ENCODE assay signal across 17 mouse cellular contexts in genomic region chr2:45158785-45159184, GRCm38 (mm10). TPM values are rescaled to one million over a fixed set of nuclear protein-coding genes. Genes with fewer than 3 reads are reported as not detected.
DNase-seq lines count a peak whose midpoint lies in the region; ATAC-seq lines count a peak whose summit lies in the region.
"Had no signal": no experiment of that assay in that cellular context is flagged by ENCODE, and none has a peak within 500 bp of the region (broad histone marks: within the 10 kb centered on the region; RNA-seq: fewer than 3 reads in every experiment).

No protein-coding gene starts in this region.

- no peak for DNase-seq in neural tube, embryonic 10.5 days (ENCODE audit: extremely low spot score, low spot score)
- DNase-seq in hindbrain, embryonic 14.5 days (ENCODE audit: low spot score) = no peak
- no peak for DNase-seq in midbrain, embryonic 14.5 days
- DNase-seq in MN1 (ENCODE audit: low spot score) = no peak
- no peak for DNase-seq in embryo, embryonic 11 days
- no peak for DNase-seq in left cerebral cortex, adult 11 months (ENCODE audit: low spot score)
- DNase-seq in gastrocnemius, adult 18-20 months (ENCODE audit: low spot score) = no peak
- DNase-seq: cerebellum, adult 2 months; gastrocnemius, postnatal 25 days; layer of hippocampus, postnatal 36 days had no signal

- H3K4me3 ChIP-seq in neural tube, embryonic 12.5 days = no peak overlapping the region
- H3K4me3 ChIP-seq in hindbrain, embryonic 14.5 days (replicated peaks; ENCODE audit: low read length) = no peak overlapping the region
- H3K4me3 ChIP-seq in midbrain, embryonic 14.5 days (replicated peaks; ENCODE audit: low read depth, low read length) = 0 out of 2 replicates have a peak overlapping the region, but pooled peaks have one; percentile 18
- H3K4me3 ChIP-seq: erythroblast, embryonic 14.5 days; lung, embryonic 15.5 days had no signal

- peaks cover 7% of the 10 kb centered on the region; the same call in 1 of the 2 replicates for H3K4me1 ChIP-seq in neural tube, embryonic 12.5 days
- H3K4me1 ChIP-seq in hindbrain, embryonic 14.5 days (replicated peaks; ENCODE audit: control insufficient read depth, insufficient read depth, low read length) = peaks cover 4% of the 10 kb centered on the region; the same call in 1 of the 2 replicates
- H3K4me1 ChIP-seq in midbrain, embryonic 14.5 days (ENCODE audit: control insufficient read depth, insufficient read depth, low read length) = peaks cover 14% of the 10 kb centered on the region
- H3K4me1 ChIP-seq: lung, embryonic 15.5 days had no signal

- no peak overlapping the region for H3K9ac ChIP-seq in neural tube, embryonic 12.5 days
- no peak overlapping the region for H3K9ac ChIP-seq in hindbrain, embryonic 14.5 days
- H3K9ac ChIP-seq in midbrain, embryonic 14.5 days (replicated peaks; ENCODE audit: low read length) = no peak overlapping the region
- H3K9ac ChIP-seq: liver, embryonic 14.5 days; lung, embryonic 15.5 days had no signal

- no peak overlapping the region for H3K27ac ChIP-seq in neural tube, embryonic 12.5 days
- H3K27ac ChIP-seq in hindbrain, embryonic 14.5 days = no peak overlapping the region
- peak overlapping the region; percentile 61; the same call in 1 of the 2 replicates for H3K27ac ChIP-seq in midbrain, embryonic 14.5 days (replicated peaks; ENCODE audit: low read depth, low read length)
- H3K27ac ChIP-seq: kidney, postnatal 0 days; liver, embryonic 14.5 days; lung, embryonic 15.5 days; macrophage had no signal

- WGBS in neural tube, embryonic 12.5 days = 72% methylated on average over 5 of the region's 5 CpGs
- 72% methylated on average over 5 of the region's 5 CpGs for WGBS in hindbrain, embryonic 14.5 days
- WGBS in midbrain, embryonic 14.5 days = 56% methylated on average over 5 of the region's 5 CpGs

- no peak for ATAC-seq in neural tube, embryonic 12.5 days (ENCODE audit: low FRiP score, low read depth)
- ATAC-seq in hindbrain, embryonic 14.5 days (ENCODE audit: low FRiP score) = no peak
- no peak for ATAC-seq in midbrain, embryonic 14.5 days (ENCODE audit: low FRiP score, low TSS enrichment)
- ATAC-seq: intestine, postnatal 0 days had no signal

- no peaks in the 10 kb centered on the region for H3K9me3 ChIP-seq in neural tube, embryonic 12.5 days
- no peaks in the 10 kb centered on the region for H3K9me3 ChIP-seq in hindbrain, embryonic 14.5 days (ENCODE audit: control insufficient read depth, low read length)
- no peaks in the 10 kb centered on the region for H3K9me3 ChIP-seq in midbrain, embryonic 14.5 days (ENCODE audit: control insufficient read depth, low read length)
- H3K9me3 ChIP-seq: lung, embryonic 15.5 days had no signal

- no peaks in the 10 kb centered on the region for H3K36me3 ChIP-seq in neural tube, embryonic 12.5 days
- no peaks in the 10 kb centered on the region for H3K36me3 ChIP-seq in hindbrain, embryonic 14.5 days (replicated peaks; ENCODE audit: control insufficient read depth, insufficient read depth)
- H3K36me3 ChIP-seq in midbrain, embryonic 14.5 days (ENCODE audit: control insufficient read depth, insufficient read depth, low read length) = no peaks in the 10 kb centered on the region
- H3K36me3 ChIP-seq: lung, embryonic 15.5 days had no signal

- no peaks in the 10 kb centered on the region for H3K27me3 ChIP-seq in neural tube, embryonic 12.5 days (replicated peaks)
- H3K27me3 ChIP-seq in hindbrain, embryonic 14.5 days (ENCODE audit: control insufficient read depth, insufficient read depth, low read length) = no peaks in the 10 kb centered on the region
- no peaks in the 10 kb centered on the region for H3K27me3 ChIP-seq in midbrain, embryonic 14.5 days (ENCODE audit: control insufficient read depth, insufficient read depth, low read length)
- H3K27me3 ChIP-seq: lung, embryonic 15.5 days had no signal

- peak overlapping the region; percentile 50; the same call in 1 of the 2 replicates for H3K4me2 ChIP-seq in neural tube, embryonic 12.5 days (replicated peaks)
- H3K4me2 ChIP-seq in hindbrain, embryonic 14.5 days (replicated peaks) = peak overlapping the region; percentile 43
- peak overlapping the region; percentile 51 for H3K4me2 ChIP-seq in midbrain, embryonic 14.5 days (ENCODE audit: low read length)
- H3K4me2 ChIP-seq: lung, embryonic 15.5 days had no signal

RNA-seq across cellular contexts. Expression of gene Zeb2, which starts 41.6 kb away (rescaled TPM):
- 55.6 and 58.7 TPM in 2 replicates for polyA plus RNA-seq in neural tube, embryonic 12.5 days (2016; fragmentation: Nextera tagmentation; extraction: Ambion mirVana)
- polyA plus RNA-seq in hindbrain, embryonic 14.5 days (2014; fragmentation: Nextera tagmentation; extraction: Ambion mirVana) = 38.8 and 41.9 TPM in 2 replicates
- 25.5 and 32.3 TPM in 2 replicates for polyA plus RNA-seq in midbrain, embryonic 14.5 days (2014; fragmentation: Nextera tagmentation; extraction: Ambion mirVana)
- total RNA-seq in gastrocnemius, adult 18-20 months (2021) = 10 to 100 TPM; 34.8 to 49.2 TPM
